Mouse (Mus musculus): ENCODE data around the gene Slmap. TPM values are rescaled to one million over a fixed set of nuclear protein-coding genes. Genes with fewer than 3 reads are reported as not detected.

The Slmap gene
- polyA plus RNA-seq, 1 experiment from 2014 or later: 25.5 TPM

DNA sequence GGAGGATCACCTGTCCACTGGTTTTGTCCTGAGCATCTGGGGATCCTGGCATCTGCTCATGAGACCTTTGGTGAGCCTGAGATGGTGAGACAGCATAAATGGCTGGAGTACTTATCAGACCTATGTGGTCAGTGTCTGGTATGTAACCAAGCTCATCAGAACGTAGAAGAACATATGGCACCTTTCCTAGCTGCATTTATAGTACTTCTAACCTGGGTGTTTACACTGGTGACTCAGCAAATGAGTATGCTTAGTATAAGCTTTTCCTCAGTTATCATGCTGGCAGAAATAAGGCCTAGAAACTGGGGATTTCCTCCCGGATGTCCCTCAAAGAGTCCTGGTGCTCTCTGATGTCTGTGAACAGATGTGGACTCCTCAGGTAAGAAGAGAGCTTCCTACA is 27.5 kb upstream of the Slmap start:
- ATAC-seq (replicated peaks; ENCODE audit: low FRiP score) (no peak), DNase-seq (ENCODE audit: low spot score) (no peak)
- Histone ChIP-seq H3K9me3 (ENCODE audit: control insufficient read depth, low read length) (no peaks in the 10 kb centered on the region), H3K4me2 (ENCODE audit: low read depth, low read length, severe bottlenecking) (no peak overlapping the region), H3K4me1 (replicated peaks; ENCODE audit: control insufficient read depth, insufficient read depth, low read length) (no peaks in the 10 kb centered on the region), H3K9ac (ENCODE audit: low read length) (no peak overlapping the region), H3K36me3 (ENCODE audit: control insufficient read depth, insufficient read depth, low read length) (no peaks in the 10 kb centered on the region), H3K27ac (ENCODE audit: low read depth, low read length) (no peak overlapping the region), H3K4me3 (ENCODE audit: low read depth, low read length) (no peak overlapping the region), H3K27me3 (ENCODE audit: control insufficient read depth, insufficient read depth, low read length) (no peaks in the 10 kb centered on the region)
- 84% methylated on average over 2 of the region's 2 CpGs for WGBS

DNA sequence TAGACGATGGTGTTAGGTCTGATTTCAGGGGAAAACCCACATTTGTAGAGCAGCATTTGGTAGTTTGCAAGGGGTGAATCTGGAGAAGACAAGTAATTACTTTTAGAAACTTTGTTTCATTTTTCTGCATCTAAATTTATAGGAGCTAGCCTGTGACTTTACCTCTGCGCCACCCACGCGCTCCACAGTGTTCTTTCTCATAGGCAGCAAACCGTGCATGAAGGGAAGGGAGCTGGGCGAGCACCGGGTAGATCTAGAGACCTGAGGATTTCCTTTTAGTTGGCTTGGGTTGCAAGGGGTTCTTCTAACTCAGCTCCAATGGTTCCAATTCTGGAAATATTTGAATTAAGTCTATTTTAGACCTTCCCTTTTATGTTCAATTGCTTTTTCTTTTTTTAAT is 23.8 kb upstream of the Slmap start:
- Histone ChIP-seq H3K27ac (ENCODE audit: low read depth, low read length) (no peak overlapping the region), H3K4me2 (ENCODE audit: low read depth, low read length, severe bottlenecking) (no peak overlapping the region)
- WGBS: 86% methylated on average over 7 of the region's 7 CpGs

GRCm38 (mm10) chr14:26557581-26557980 is 22.9 kb upstream of the Slmap start:
- no peak for ATAC-seq (replicated peaks; ENCODE audit: low FRiP score)
- H3K9me3 ChIP-seq (ENCODE audit: control insufficient read depth, low read length): no peaks in the 10 kb centered on the region

More for the DNA sequence above, 23.8 kb upstream of the Slmap start:
- no peak overlapping the region for H3K4me3 ChIP-seq (ENCODE audit: low read depth, low read length)
- no peaks in the 10 kb centered on the region for H3K27me3 ChIP-seq (ENCODE audit: control insufficient read depth, insufficient read depth, low read length)
- no peaks in the 10 kb centered on the region for H3K4me1 ChIP-seq (replicated peaks; ENCODE audit: control insufficient read depth, insufficient read depth, low read length)
- ATAC-seq (replicated peaks; ENCODE audit: low FRiP score): no peak
- no peak overlapping the region for H3K9ac ChIP-seq (ENCODE audit: low read length)
- DNase-seq (ENCODE audit: low spot score): no peak
- no peaks in the 10 kb centered on the region for H3K9me3 ChIP-seq (ENCODE audit: control insufficient read depth, low read length)
- no peaks in the 10 kb centered on the region for H3K36me3 ChIP-seq (ENCODE audit: control insufficient read depth, insufficient read depth, low read length)

DNA sequence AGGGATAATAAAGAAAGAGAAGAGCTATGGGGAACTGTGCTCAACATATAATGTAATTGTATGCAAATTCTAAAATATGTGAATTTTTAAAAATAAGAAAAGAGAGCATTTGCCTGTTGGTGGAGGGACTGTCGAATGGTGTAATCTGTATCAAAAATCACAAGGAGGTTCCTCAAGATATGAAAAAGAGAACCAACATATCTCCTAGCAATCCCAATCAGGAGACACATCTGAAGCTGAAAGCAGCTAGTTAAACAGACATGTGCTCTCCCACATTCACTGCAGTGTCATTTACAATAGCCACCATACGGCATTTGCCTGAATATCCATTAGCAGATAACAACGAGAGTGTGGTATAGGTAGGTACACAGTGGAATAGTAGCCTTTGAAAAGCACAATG is 18.1 kb upstream of the Slmap start:
- H3K27ac ChIP-seq (ENCODE audit: low read depth, low read length): no peak overlapping the region
- H3K27me3 ChIP-seq (ENCODE audit: control insufficient read depth, insufficient read depth, low read length): no peaks in the 10 kb centered on the region
- no peak overlapping the region for H3K4me3 ChIP-seq (ENCODE audit: low read depth, low read length)
- H3K9me3 ChIP-seq (ENCODE audit: control insufficient read depth, low read length): no peaks in the 10 kb centered on the region
- no peak overlapping the region for H3K9ac ChIP-seq (ENCODE audit: low read length)
- no peak overlapping the region for H3K4me2 ChIP-seq (ENCODE audit: low read depth, low read length, severe bottlenecking)
- ATAC-seq (replicated peaks; ENCODE audit: low FRiP score): no peak
- no peaks in the 10 kb centered on the region for H3K36me3 ChIP-seq (ENCODE audit: control insufficient read depth, insufficient read depth, low read length)
- DNase-seq (ENCODE audit: low spot score): no peak
- WGBS: 85% methylated on average over 3 of the region's 3 CpGs
- H3K4me1 ChIP-seq (replicated peaks; ENCODE audit: control insufficient read depth, insufficient read depth, low read length): no peaks in the 10 kb centered on the region

More at GRCm38 (mm10) chr14:26557581-26557980, 22.9 kb upstream of the Slmap start:
- Histone ChIP-seq H3K4me2 (ENCODE audit: low read depth, low read length, severe bottlenecking) (no peak overlapping the region), H3K36me3 (ENCODE audit: control insufficient read depth, insufficient read depth, low read length) (no peaks in the 10 kb centered on the region), H3K4me1 (replicated peaks; ENCODE audit: control insufficient read depth, insufficient read depth, low read length) (no peaks in the 10 kb centered on the region), H3K27ac (ENCODE audit: low read depth, low read length) (no peak overlapping the region), H3K27me3 (ENCODE audit: control insufficient read depth, insufficient read depth, low read length) (no peaks in the 10 kb centered on the region), H3K4me3 (ENCODE audit: low read depth, low read length) (no peak overlapping the region), H3K9ac (ENCODE audit: low read length) (no peak overlapping the region)
- WGBS: 60% methylated on average over 1 of the region's 1 CpGs
- DNase-seq (ENCODE audit: low spot score): no peak

DNA sequence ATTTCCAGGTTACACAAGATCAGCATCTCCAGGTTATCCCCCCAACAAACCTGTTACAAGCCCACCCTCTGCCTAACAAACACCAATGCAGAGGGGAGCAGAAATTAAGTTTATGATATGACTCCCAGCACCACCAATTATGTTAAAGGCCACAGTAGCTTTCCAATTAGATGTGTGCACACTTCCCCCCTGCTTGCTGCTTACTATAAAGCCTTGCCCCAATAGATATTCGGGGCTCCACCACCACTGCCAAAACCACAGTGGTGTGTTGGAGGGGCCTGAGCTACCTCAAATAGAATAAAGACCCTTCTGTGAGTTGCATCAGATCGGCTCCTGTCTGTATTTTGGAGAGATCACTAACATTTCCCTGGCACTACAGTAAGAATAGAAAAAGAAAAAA is 17.7 kb upstream of the Slmap start:
- Histone ChIP-seq H3K4me3 (ENCODE audit: low read depth, low read length) (no peak overlapping the region), H3K9me3 (ENCODE audit: control insufficient read depth, low read length) (no peaks in the 10 kb centered on the region), H3K4me2 (ENCODE audit: low read depth, low read length, severe bottlenecking) (no peak overlapping the region), H3K27ac (ENCODE audit: low read depth, low read length) (no peak overlapping the region), H3K9ac (ENCODE audit: low read length) (no peak overlapping the region), H3K4me1 (replicated peaks; ENCODE audit: control insufficient read depth, insufficient read depth, low read length) (no peaks in the 10 kb centered on the region), H3K36me3 (ENCODE audit: control insufficient read depth, insufficient read depth, low read length) (no peaks in the 10 kb centered on the region), H3K27me3 (ENCODE audit: control insufficient read depth, insufficient read depth, low read length) (no peaks in the 10 kb centered on the region)
- ATAC-seq (replicated peaks; ENCODE audit: low FRiP score) (no peak), DNase-seq (ENCODE audit: low spot score) (no peak)
- 92% methylated on average over 2 of the region's 2 CpGs for WGBS

- Histone ChIP-seq H3K4me1 (replicated peaks; ENCODE audit: control insufficient read depth, insufficient read depth, low read length) (no peaks in the 10 kb centered on the region), H3K27ac (ENCODE audit: low read depth, low read length) (no peak overlapping the region), H3K9me3 (ENCODE audit: control insufficient read depth, low read length) (no peaks in the 10 kb centered on the region), H3K4me2 (ENCODE audit: low read depth, low read length, severe bottlenecking) (no peak overlapping the region), H3K9ac (ENCODE audit: low read length) (no peak overlapping the region), H3K4me3 (ENCODE audit: low read depth, low read length) (no peak overlapping the region), H3K27me3 (ENCODE audit: control insufficient read depth, insufficient read depth, low read length) (no peaks in the 10 kb centered on the region), H3K36me3 (ENCODE audit: control insufficient read depth, insufficient read depth, low read length) (no peaks in the 10 kb centered on the region)
- ATAC-seq (replicated peaks; ENCODE audit: low FRiP score) (no peak), DNase-seq (ENCODE audit: low spot score) (no peak)
- WGBS: 93% methylated on average over 8 of the region's 8 CpGs
Observed at GRCm38 (mm10) chr14:26550712-26551111, 16.0 kb upstream of the Slmap start.

DNA sequence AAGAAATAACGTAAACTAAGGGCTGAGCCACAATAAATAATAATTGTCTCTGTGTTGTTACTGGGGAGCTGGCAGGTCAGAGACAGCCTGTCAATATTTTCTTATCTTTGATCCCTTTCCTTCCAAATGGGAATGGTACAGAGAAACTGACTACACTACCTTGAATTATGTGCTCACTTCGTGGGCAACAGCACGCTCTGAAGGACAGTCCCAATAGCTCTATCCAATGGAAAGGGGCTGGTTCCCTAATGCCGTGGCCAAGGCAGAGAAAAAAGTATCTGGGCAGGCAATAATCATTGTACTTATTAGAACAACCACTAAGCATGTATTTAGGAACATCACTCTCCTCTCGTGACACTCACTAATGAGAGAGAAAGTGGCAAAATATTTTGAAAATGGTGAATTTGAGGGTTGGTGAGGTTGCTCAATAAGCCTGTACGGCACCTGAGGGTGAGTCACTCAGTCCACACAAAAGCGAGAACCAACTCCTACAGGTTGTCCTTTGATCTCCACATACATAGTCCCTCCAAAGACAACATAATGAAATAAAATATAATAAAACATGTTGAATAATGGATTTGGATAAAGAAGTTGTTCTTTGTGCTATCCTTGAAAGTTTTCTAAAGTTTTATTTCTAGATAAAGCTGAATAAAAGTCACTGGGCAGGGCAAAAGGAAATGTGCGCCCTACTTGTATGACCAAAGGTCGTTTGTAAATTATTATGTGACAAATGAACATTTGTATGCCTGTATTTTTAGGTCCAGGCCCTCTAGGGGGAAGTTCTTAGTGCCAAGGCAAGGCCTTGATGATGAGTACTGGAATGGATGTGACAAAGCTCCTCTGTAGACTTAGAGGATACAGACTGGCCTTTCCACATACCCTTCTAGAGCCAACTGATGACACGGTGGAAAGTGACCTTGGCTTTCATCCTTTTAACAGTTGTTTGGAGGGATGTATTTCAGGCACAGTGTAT is 13.1 kb upstream of the Slmap start:
- H3K4me1 ChIP-seq (replicated peaks; ENCODE audit: control insufficient read depth, insufficient read depth, low read length): no peaks in the 10 kb centered on the region
- DNase-seq (ENCODE audit: low spot score) (no peak), ATAC-seq (replicated peaks; ENCODE audit: low FRiP score) (no peak)
- WGBS: 84% methylated on average over 10 of the region's 10 CpGs
- no peak overlapping the region for H3K4me3 ChIP-seq (ENCODE audit: low read depth, low read length)
- no peaks in the 10 kb centered on the region for H3K9me3 ChIP-seq (ENCODE audit: control insufficient read depth, low read length)
- no peaks in the 10 kb centered on the region for H3K36me3 ChIP-seq (ENCODE audit: control insufficient read depth, insufficient read depth, low read length)
- H3K27ac ChIP-seq (ENCODE audit: low read depth, low read length): no peak overlapping the region
- no peak overlapping the region for H3K9ac ChIP-seq (ENCODE audit: low read length)
- H3K4me2 ChIP-seq (ENCODE audit: low read depth, low read length, severe bottlenecking): no peak overlapping the region
- no peaks in the 10 kb centered on the region for H3K27me3 ChIP-seq (ENCODE audit: control insufficient read depth, insufficient read depth, low read length)

DNA sequence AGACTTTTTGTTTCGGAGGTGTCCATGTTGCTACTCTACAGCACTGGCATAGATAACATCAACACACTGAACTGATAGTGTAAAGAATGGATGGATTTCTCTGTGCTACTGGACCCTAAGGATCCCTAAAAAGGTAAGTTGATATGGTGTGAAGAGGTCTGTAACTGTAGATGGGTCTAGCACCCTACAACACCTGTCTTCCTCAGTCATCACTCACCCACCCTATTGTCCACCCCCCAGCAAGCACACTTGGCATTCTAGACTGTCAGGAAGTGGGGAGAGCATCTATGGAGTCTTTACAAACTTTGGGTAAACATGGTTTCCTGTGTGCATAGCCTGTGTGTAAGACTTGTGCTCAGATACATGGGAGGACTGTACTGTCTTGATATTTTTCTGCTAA is 7.4 kb upstream of the Slmap start:
- Histone ChIP-seq H3K9ac (ENCODE audit: low read length) (no peak overlapping the region), H3K9me3 (ENCODE audit: control insufficient read depth, low read length) (no peaks in the 10 kb centered on the region), H3K4me3 (ENCODE audit: low read depth, low read length) (no peak overlapping the region), H3K27me3 (ENCODE audit: control insufficient read depth, insufficient read depth, low read length) (no peaks in the 10 kb centered on the region), H3K27ac (ENCODE audit: low read depth, low read length) (no peak overlapping the region), H3K4me2 (ENCODE audit: low read depth, low read length, severe bottlenecking) (no peak overlapping the region), H3K36me3 (ENCODE audit: control insufficient read depth, insufficient read depth, low read length) (no peaks in the 10 kb centered on the region), H3K4me1 (replicated peaks; ENCODE audit: control insufficient read depth, insufficient read depth, low read length) (no peaks in the 10 kb centered on the region)
- 100% methylated on average over 1 of the region's 1 CpGs for WGBS
- ATAC-seq (replicated peaks; ENCODE audit: low FRiP score) (no peak), DNase-seq (ENCODE audit: low spot score) (no peak)

- H3K4me2 ChIP-seq (ENCODE audit: low read depth, low read length, severe bottlenecking): no peak overlapping the region
- ATAC-seq (replicated peaks; ENCODE audit: low FRiP score) (no peak), DNase-seq (ENCODE audit: low spot score) (no peak)
- no peak overlapping the region for H3K4me3 ChIP-seq (ENCODE audit: low read depth, low read length)
- no peak overlapping the region for H3K27ac ChIP-seq (ENCODE audit: low read depth, low read length)
- no peak overlapping the region for H3K9ac ChIP-seq (ENCODE audit: low read length)
- no peaks in the 10 kb centered on the region for H3K4me1 ChIP-seq (replicated peaks; ENCODE audit: control insufficient read depth, insufficient read depth, low read length)
- H3K9me3 ChIP-seq (ENCODE audit: control insufficient read depth, low read length): no peaks in the 10 kb centered on the region
- no peaks in the 10 kb centered on the region for H3K36me3 ChIP-seq (ENCODE audit: control insufficient read depth, insufficient read depth, low read length)
- no peaks in the 10 kb centered on the region for H3K27me3 ChIP-seq (ENCODE audit: control insufficient read depth, insufficient read depth, low read length)
- WGBS: 79% methylated on average over 1 of the region's 1 CpGs
Observed at GRCm38 (mm10) chr14:26540577-26540976, 5.8 kb upstream of the Slmap start.
